8 mouse cellular contexts compared by ENCODE assay signal in genomic region chr8:85037681-85038531, GRCm38 (mm10). TPM values are rescaled to one million over a fixed set of nuclear protein-coding genes. Genes with fewer than 3 reads are reported as not detected.
A peak's percentile ranks its signal among the peaks of the same experiment; 100 is the strongest.
DNase-seq lines count a peak whose midpoint lies in the region; ATAC-seq and TF ChIP-seq lines count a peak whose summit lies in the region.

No protein-coding gene starts in this region.

- ATAC-seq in forebrain, embryonic 11.5 days (replicated peaks; ENCODE audit: low FRiP score), result 0 out of 2 replicates have a peak, but pooled peaks have one; percentile 4

- peak overlapping the region; percentile 96 for H3K4me2 ChIP-seq in forebrain, embryonic 11.5 days (ENCODE audit: low read depth, low read length, severe bottlenecking)

- H3K36me3 ChIP-seq in forebrain, embryonic 11.5 days (ENCODE audit: control insufficient read depth, insufficient read depth, low read length), result peaks cover 3% of the 10 kb centered on the region; the same call in 1 of the 2 replicates
- peaks cover 49% of the 10 kb centered on the region for H3K36me3 ChIP-seq in hindbrain, embryonic 10.5 days

- TF ChIP-seq CTCF in bone marrow macrophage, adult 2 months (IDR thresholded peaks at IDR 0.05; ENCODE audit: low read depth, low read length), result no peak

- DNase-seq in ES-CJ7 (ENCODE audit: low read depth, low spot score), result peak; percentile 44
- peak; percentile 77 for DNase-seq in forebrain, embryonic 11.5 days (ENCODE audit: low spot score)
- peak; percentile 55 for DNase-seq in hindbrain, embryonic 10.5 days (ENCODE audit: low spot score)
- DNase-seq in layer of hippocampus, postnatal 25 days (ENCODE audit: extremely low spot score in 1 of 2, low spot score in 1 of 2), result peak; percentile 43 to 46
- peak; percentile 26 for DNase-seq in lung, postnatal 25 days (ENCODE audit: low spot score)
- DNase-seq in right cerebral cortex, adult 18-20 months, result peak; percentile 56
- peak; percentile 54 for DNase-seq in urinary bladder, adult 2 months (ENCODE audit: low spot score)

- peak overlapping the region; percentile 91 for H3K4me3 ChIP-seq in bone marrow macrophage, adult 2 months (ENCODE audit: insufficient read depth, low read length)
- H3K4me3 ChIP-seq in forebrain, embryonic 11.5 days (ENCODE audit: low read depth, low read length), result peak overlapping the region; percentile 80
- H3K4me3 ChIP-seq in hindbrain, embryonic 10.5 days, result peak overlapping the region; percentile 92

- H3K27me3 ChIP-seq in forebrain, embryonic 11.5 days (ENCODE audit: control insufficient read depth, insufficient read depth, low read length), result no peaks in the 10 kb centered on the region
- H3K27me3 ChIP-seq in hindbrain, embryonic 10.5 days (ENCODE audit: insufficient read depth, poor library complexity, severe bottlenecking), result no peaks in the 10 kb centered on the region

- peak overlapping the region; percentile 93 for H3K9ac ChIP-seq in forebrain, embryonic 11.5 days (ENCODE audit: low read length)

- no peak; the same call in 1 of the 2 replicates for TF ChIP-seq POLR2A in bone marrow macrophage, adult 2 months (IDR thresholded peaks at IDR 0.05; ENCODE audit: borderline replicate concordance, low read depth, low read length)

- H3K4me1 ChIP-seq in bone marrow macrophage, adult 2 months (ENCODE audit: control insufficient read depth, insufficient read depth, low read length), result peaks cover 12% of the 10 kb centered on the region
- H3K4me1 ChIP-seq in forebrain, embryonic 11.5 days (replicated peaks; ENCODE audit: control insufficient read depth, insufficient read depth, low read length), result 0 out of 2 replicates have a peak, but pooled peaks cover 7% of the 10 kb centered on the region
- H3K4me1 ChIP-seq in hindbrain, embryonic 10.5 days (replicated peaks), result peaks cover 33% of the 10 kb centered on the region

- H3K9me3 ChIP-seq in forebrain, embryonic 11.5 days (ENCODE audit: control insufficient read depth, low read length), result no peaks in the 10 kb centered on the region
- no peaks in the 10 kb centered on the region for H3K9me3 ChIP-seq in hindbrain, embryonic 10.5 days

- peak overlapping the region; percentile 96 for H3K27ac ChIP-seq in bone marrow macrophage, adult 2 months (ENCODE audit: insufficient read depth, low read depth, low read length)
- peak overlapping the region; percentile 99 for H3K27ac ChIP-seq in forebrain, embryonic 11.5 days (ENCODE audit: low read depth, low read length)
- peak overlapping the region; percentile 99 for H3K27ac ChIP-seq in hindbrain, embryonic 10.5 days

- WGBS in forebrain, embryonic 11.5 days, result under 1% methylated on average over 56 of the region's 57 CpGs
- WGBS in hindbrain, embryonic 10.5 days, result under 1% methylated on average over 57 of the region's 57 CpGs

RNA-seq across cellular contexts. Expression of gene Tnpo2, which starts 1.2 kb away (rescaled TPM):
- 34.0 and 44.4 TPM in 2 replicates for polyA plus RNA-seq in bone marrow macrophage, adult 2 months (2012; ENCODE audit: insufficient read depth, insufficient read length, missing spikeins)
- 19.9 and 27.2 TPM in 2 replicates for polyA plus RNA-seq in forebrain, embryonic 11.5 days (2014; fragmentation: Nextera tagmentation; extraction: Ambion mirVana)
- 27.4 and 28.4 TPM in 2 replicates for polyA plus RNA-seq in hindbrain, embryonic 10.5 days (2016; fragmentation: Nextera tagmentation; extraction: Ambion mirVana)
- total RNA-seq in layer of hippocampus, postnatal 25 days (2021), result 100 to 1,000 TPM; 145 to 159 TPM
- 50.0 and 53.0 TPM in 2 replicates for polyA plus RNA-seq in urinary bladder, adult 2 months (2012; rRNA removed)

RNA-seq across cellular contexts. Expression of gene Trir, which starts 11.3 kb away (rescaled TPM):
- polyA plus RNA-seq in bone marrow macrophage, adult 2 months (2012; ENCODE audit: insufficient read depth, insufficient read length, missing spikeins), result 145 and 177 TPM in 2 replicates
- polyA plus RNA-seq in forebrain, embryonic 11.5 days (2014; fragmentation: Nextera tagmentation; extraction: Ambion mirVana), result 170 and 172 TPM in 2 replicates
- 149 and 164 TPM in 2 replicates for polyA plus RNA-seq in hindbrain, embryonic 10.5 days (2016; fragmentation: Nextera tagmentation; extraction: Ambion mirVana)
- total RNA-seq in layer of hippocampus, postnatal 25 days (2021), result 100 to 1,000 TPM; 130 to 144 TPM
- polyA plus RNA-seq in urinary bladder, adult 2 months (2012; rRNA removed), result 109 and 140 TPM in 2 replicates

RNA-seq across cellular contexts. Expression of gene Asna1, which starts 12.8 kb away (rescaled TPM):
- 74.5 and 75.3 TPM in 2 replicates for polyA plus RNA-seq in bone marrow macrophage, adult 2 months (2012; ENCODE audit: insufficient read depth, insufficient read length, missing spikeins)
- 118 and 127 TPM in 2 replicates for polyA plus RNA-seq in forebrain, embryonic 11.5 days (2014; fragmentation: Nextera tagmentation; extraction: Ambion mirVana)
- 162 and 176 TPM in 2 replicates for polyA plus RNA-seq in hindbrain, embryonic 10.5 days (2016; fragmentation: Nextera tagmentation; extraction: Ambion mirVana)
- 100 to 1,000 TPM; 116 to 128 TPM for total RNA-seq in layer of hippocampus, postnatal 25 days (2021)
- 113 and 136 TPM in 2 replicates for polyA plus RNA-seq in urinary bladder, adult 2 months (2012; rRNA removed)

RNA-seq across cellular contexts. Expression of gene Fbxw9, which starts 21.9 kb away (rescaled TPM):
- polyA plus RNA-seq in bone marrow macrophage, adult 2 months (2012; ENCODE audit: insufficient read depth, insufficient read length, missing spikeins), result 10.2 and 11.8 TPM in 2 replicates
- polyA plus RNA-seq in forebrain, embryonic 11.5 days (2014; fragmentation: Nextera tagmentation; extraction: Ambion mirVana), result 23.8 and 33.8 TPM in 2 replicates
- 28.0 and 33.4 TPM in 2 replicates for polyA plus RNA-seq in hindbrain, embryonic 10.5 days (2016; fragmentation: Nextera tagmentation; extraction: Ambion mirVana)
- 10 to 100 TPM; 19.7 to 27.8 TPM for total RNA-seq in layer of hippocampus, postnatal 25 days (2021)
- 38.9 and 54.7 TPM in 2 replicates for polyA plus RNA-seq in urinary bladder, adult 2 months (2012; rRNA removed)

RNA-seq across cellular contexts. Expression of gene Best2, which starts 23.6 kb away (rescaled TPM):
- not detected in 2 replicates for polyA plus RNA-seq in bone marrow macrophage, adult 2 months (2012; ENCODE audit: insufficient read depth, insufficient read length, missing spikeins)
- not detected in 2 replicates for polyA plus RNA-seq in forebrain, embryonic 11.5 days (2014; fragmentation: Nextera tagmentation; extraction: Ambion mirVana)
- polyA plus RNA-seq in hindbrain, embryonic 10.5 days (2016; fragmentation: Nextera tagmentation; extraction: Ambion mirVana), result not detected in 2 replicates
- total RNA-seq in layer of hippocampus, postnatal 25 days (2021), result not detected
- polyA plus RNA-seq in urinary bladder, adult 2 months (2012; rRNA removed), result 0.04 TPM in 1 of 2 replicates, not detected in the other

Comparison
In these comparisons a context has a peak if more than half of its experiments do, and no peak if none do; other contexts are left out.
1. Peak in every context shown above with its lines: DNase-seq, ATAC-seq, H3K4me3 ChIP-seq and H3K27ac ChIP-seq.
2. DNase-seq: peak in every context shown above with its lines; median percentile 77 in forebrain, embryonic 11.5 days; 56 in right cerebral cortex, adult 18-20 months; 55 in hindbrain, embryonic 10.5 days; 54 in urinary bladder, adult 2 months; 44 in layer of hippocampus, postnatal 25 days; 44 in ES-CJ7; 26 in lung, postnatal 25 days.